Mouse (Mus musculus) retina, adult 2 months (tissue): ENCODE measurements around the gene Tle3.

Source experiments
- DNase-seq: peaks from one replicate; pipeline ENCODE4 v3.0.0-alpha.2; 2012; ENCODE audit warnings: low read depth, low spot score

Tle3 gene

GRCm38 (mm10) chr9:61376650-61377049 is 4.5 kb downstream of the Tle3 start:
- no peak for DNase-seq

- no peak for DNase-seq
Measured at GRCm38 (mm10) chr9:61377706-61378479, 5.7 kb downstream of the Tle3 start.

GRCm38 (mm10) chr9:61378516-61378915 is 6.3 kb downstream of the Tle3 start:
- DNase-seq = no peak

- DNase-seq = no peak
Measured at GRCm38 (mm10) chr9:61379016-61379634, 7.0 kb downstream of the Tle3 start.

- no peak for DNase-seq
Measured at GRCm38 (mm10) chr9:61380258-61381062, 8.3 kb downstream of the Tle3 start.

- DNase-seq = no peak
Measured at GRCm38 (mm10) chr9:61381063-61381408, 8.9 kb downstream of the Tle3 start.

GRCm38 (mm10) chr9:61381445-61381844 is 9.3 kb downstream of the Tle3 start:
- no peak for DNase-seq

- no peak for DNase-seq
Measured at GRCm38 (mm10) chr9:61382595-61383186, 10.5 kb downstream of the Tle3 start.

- no peak for DNase-seq
Measured at GRCm38 (mm10) chr9:61384101-61384500, 11.9 kb downstream of the Tle3 start.

GRCm38 (mm10) chr9:61384646-61385443 is 12.7 kb downstream of the Tle3 start:
- DNase-seq = no peak

- DNase-seq = no peak
Measured at GRCm38 (mm10) chr9:61385753-61386152, 13.6 kb downstream of the Tle3 start.

- DNase-seq = no peak
Measured at GRCm38 (mm10) chr9:61386314-61386713, 14.1 kb downstream of the Tle3 start.

GRCm38 (mm10) chr9:61387797-61388196 is 15.6 kb downstream of the Tle3 start:
- no peak for DNase-seq

- no peak for DNase-seq
Measured at GRCm38 (mm10) chr9:61388214-61388613, 16.0 kb downstream of the Tle3 start.

GRCm38 (mm10) chr9:61388689-61389403 is 16.7 kb downstream of the Tle3 start:
- DNase-seq = no peak

- no peak for DNase-seq
Measured at GRCm38 (mm10) chr9:61389404-61389701, 17.2 kb downstream of the Tle3 start.

- no peak for DNase-seq
Measured at GRCm38 (mm10) chr9:61391570-61392337, 19.6 kb downstream of the Tle3 start.

- DNase-seq = no peak
Measured at GRCm38 (mm10) chr9:61392338-61392620, 20.1 kb downstream of the Tle3 start.

GRCm38 (mm10) chr9:61393161-61393560 is 21.0 kb downstream of the Tle3 start:
- DNase-seq = no peak

- no peak for DNase-seq
Measured at GRCm38 (mm10) chr9:61393847-61394246, 21.7 kb downstream of the Tle3 start.
